Mouse (Mus musculus) layer of hippocampus, adult 8-10 months (tissue): ENCODE data around the gene P3h4. TPM values are rescaled to one million over a fixed set of nuclear protein-coding genes. Genes with fewer than 3 reads are reported as not detected.
A peak's percentile ranks its signal among the peaks of the same experiment; 100 is the strongest.

Source experiments
- DNase-seq, 2 experiments: peaks; one replicate each; pipeline ENCODE4 v3.0.0; 2022; ENCODE audit warnings: low spot score in 2 of 2
- total RNA-seq, 4 experiments: library from RNA; stranded (reverse); gene quantifications; 2 replicates each; pipeline ENCODE4 v1.2.4; 2022

Gene P3h4
- total RNA-seq = 10 to 100 TPM in 2 of 4 experiments, 1 to 10 TPM in 2; 9.3 to 12.4 (median 10.6) TPM

DNA sequence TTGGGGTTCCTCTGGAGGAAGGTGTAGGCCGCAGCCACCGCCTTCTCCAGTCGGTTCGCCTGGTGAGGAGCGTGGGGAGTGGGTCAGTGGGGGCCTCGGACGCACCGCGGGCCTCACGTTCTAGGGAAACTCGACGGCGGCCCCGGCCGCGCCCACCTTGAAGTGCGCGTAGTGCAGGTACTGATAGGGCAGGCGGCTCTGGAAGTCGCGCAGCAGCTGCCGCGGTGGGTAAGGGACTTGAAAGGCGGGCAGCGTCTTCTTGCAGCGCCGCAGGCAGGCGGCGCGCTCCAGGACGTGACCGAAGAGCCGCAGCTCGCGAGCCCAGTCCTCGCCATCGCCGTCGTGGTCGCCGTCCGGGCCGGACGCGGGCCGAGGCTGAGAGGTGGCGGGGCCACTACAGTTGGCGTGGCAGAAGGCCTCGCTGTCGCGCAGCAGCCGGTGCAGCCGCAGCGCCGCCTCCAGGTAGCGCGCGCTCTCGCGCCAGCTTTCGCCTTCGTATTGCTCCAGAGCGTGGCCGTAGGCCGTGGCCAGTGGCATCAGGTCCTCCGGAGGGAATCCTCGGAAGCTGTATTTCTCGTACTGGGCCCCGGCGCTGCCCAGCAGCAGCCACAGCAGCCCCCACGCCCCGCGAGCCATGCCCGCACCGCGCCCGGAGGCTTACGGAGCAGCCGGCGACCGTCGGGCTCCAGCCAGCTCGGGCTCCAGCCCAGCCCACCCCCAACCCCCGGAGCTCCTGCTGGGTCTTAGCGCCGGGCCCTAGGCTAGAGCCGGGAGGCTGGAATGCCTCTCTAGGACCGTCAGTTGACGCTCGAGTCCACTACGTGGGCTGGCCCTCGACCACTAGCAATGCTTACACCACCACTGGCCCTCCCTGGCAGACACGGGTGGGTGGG, at the start of gene P3h4:
TSS of gene P3h4 (minus strand) at position 816 of the 893 bp plus-strand sequence.
- peak in 1 of 2 experiments; percentile 74 for DNase-seq

DNA sequence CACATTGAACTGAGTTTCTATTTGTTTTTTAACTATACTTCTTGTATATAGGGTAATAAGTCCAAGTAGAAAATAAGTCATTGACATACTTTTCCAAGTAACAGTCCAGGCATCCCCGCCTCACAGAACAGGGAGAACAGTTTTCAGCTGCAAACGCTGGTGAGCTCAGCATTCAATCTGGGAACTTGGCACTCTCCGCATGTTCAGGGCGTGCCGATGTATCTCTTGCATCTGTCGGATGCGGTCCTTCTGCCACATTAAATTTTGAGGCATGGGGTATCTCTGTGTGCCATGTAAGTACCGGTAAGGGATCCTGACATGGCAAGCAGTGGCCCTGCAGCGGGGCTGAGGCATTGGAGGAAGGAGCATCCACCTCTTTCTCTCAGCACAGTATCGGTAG, 48.1 kb upstream of the P3h4 start:
- DNase-seq = peak; percentile 59 to 73

GRCm38 (mm10) chr11:100457711-100458110, 43.1 kb upstream of the P3h4 start:
- no peak for DNase-seq

DNA sequence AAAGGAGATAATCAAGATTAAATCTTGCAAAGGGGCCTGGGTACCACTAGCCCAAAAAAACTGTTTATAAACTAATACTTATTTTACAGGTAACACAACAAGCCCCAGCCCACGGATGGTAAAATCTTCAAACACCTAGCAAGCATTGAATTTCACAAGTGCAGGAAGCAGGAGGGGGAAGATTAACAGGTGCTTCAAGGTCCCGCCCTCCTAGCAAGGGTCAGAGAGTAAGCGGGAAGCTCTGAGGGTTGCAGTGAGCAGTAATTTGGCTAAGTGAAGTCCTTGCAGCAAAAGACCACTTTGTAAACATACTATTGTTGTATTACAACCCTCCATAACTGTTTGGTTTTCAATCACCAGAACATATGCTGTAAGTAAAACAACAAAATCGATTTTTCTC, 42.6 kb upstream of the P3h4 start:
- no peak for DNase-seq

DNA sequence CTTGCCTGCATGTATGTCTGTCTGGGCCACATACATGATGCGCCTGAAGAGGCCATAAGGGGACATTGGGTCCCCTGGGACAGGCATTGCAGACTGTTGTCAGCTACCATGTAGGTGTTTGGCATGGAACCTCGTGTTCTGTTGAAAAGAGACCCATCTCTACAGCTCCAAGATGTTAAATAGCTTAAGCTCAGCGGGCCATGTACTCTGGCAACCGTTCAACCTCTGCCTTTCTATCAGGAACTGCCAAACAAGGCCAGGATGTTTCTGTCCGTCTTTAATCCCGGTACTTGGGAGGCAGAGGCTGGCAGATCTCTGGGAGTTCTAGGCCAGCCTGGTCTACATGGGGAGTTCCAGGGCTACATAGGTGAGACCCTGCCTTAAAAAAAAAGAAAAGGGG, 28.0 kb upstream of the P3h4 start:
- no peak for DNase-seq

- no peak for DNase-seq
These were observed 27.2 kb upstream of the P3h4 start, which contains the start of the genes Nt5c3b and Klhl10 for GRCm38 (mm10) chr11:100441797-100442196. Gene Nt5c3b (minus strand): TSS chr11:100441808. Gene Klhl10 (plus strand): TSS chr11:100441917.

- peak; percentile 69 to 80 for DNase-seq
These were observed 26.3 kb upstream of the P3h4 start for GRCm38 (mm10) chr11:100440691-100441522.

DNA sequence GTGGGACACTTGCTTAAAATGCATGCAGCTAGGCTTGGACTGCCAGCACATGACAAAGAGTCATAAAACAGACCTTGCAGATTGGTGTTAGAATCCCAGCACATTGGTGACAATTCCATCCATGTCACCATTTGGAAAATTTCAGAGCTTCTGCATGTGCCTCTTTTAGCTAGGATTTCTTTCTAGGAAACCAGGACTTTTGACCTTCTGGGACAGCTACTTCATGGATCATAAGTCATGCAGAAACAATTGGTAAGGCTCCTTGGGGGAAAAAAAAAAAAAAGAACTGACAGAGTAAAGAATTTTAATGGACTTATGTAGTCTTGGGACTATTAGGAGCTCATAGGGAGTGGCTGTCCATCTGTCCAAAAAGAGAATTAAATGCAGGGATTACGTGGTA, 23.3 kb upstream of the P3h4 start:
- DNase-seq = no peak

DNA sequence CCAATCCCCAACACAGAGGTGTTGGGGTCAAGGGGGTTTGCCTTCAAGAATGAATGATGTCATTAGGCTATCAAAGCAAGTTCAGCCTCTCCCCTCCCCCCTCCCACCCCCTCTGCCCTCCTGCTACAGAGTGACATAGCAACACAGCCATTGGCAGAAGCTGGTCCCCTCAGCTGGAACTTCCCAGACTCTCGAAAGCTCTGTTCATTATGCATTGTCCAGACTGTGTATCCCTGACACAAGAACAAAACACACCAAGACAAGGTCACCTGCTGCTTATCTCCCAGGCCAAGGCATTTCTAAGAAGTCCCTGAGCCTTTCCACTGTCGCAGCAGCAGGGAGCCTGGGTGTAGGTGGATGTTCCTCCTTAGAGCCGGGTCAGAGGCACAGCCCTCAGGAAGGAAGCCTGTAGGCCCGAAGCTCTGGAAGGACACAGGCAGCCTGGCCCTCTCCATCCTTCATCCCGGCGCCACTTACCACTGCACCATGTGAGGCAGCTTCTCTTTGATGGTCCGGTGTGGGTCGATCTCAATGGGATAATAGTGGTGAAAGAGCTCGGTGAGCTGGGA, 21.1 kb upstream of the P3h4 start:
- DNase-seq = no peak

GRCm38 (mm10) chr11:100432002-100432401, 17.4 kb upstream of the P3h4 start:
- DNase-seq = no peak

DNA sequence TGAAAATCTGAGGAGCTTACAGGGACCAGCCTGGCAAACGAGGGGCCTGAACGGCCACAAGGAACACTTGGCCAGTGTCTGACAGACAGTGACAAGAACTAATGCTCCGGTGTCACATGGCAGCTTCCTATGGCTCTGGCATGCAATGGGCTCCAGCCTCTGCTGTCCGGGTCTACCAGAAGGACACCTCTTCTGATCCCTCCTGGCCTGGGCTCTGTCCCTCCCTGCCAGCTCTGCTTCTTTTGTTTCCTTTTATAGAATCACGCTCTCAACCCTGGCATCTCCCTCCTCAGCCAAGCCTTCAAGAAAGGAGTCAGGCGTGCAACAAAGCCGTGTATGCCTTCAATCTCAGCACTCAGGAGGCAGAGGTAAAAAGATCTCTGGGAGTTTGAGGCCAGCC, 15.4 kb upstream of the P3h4 start:
- no peak for DNase-seq

DNA sequence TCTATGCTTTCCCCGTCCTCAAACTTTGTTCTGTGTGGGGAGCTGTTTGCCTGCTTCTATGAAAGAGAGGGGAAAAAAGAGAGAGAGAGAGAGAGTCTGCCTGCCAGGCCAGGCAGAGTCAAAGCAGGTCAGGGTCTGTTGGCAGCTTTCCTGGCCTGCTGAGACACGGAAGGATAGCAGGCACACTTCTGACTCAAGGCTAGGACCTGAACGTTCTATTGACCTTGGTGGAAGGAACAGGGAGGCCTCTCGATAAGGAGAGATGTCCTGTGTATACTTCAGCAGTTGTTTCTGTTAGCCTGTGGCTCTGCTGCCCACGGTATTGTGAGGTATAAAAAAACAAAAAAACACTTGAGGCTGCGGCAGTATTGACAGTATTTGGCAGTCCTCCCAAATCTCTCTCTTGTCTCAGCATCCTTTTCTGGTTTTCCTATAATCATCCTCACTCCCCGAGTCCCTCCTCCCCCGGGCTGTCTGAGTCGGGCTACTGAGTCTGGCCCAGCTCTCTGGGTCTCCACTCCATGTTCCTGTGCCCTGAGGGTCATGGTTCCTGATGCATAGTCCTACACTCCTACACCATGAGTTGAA, 14.1 kb upstream of the P3h4 start:
- DNase-seq = no peak

DNA sequence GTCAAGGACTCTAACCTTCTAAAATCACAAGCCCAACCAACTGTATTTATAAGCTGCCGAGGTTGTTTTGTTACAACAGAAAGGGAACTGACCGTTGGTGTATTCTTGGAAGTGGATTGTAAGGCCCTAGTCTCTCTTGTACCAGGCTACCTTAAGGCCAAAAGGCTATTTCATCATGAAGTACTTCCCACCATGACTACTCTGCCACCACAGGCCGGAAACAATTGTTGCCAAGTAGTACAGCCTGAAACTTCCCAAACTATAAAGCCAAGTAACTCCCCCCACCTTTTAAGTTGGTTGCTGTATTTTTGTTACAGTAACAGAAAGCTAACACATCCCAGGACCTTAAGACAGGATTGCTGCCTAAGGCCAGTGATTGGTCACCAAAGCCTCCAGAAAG, 12.2 kb upstream of the P3h4 start:
- DNase-seq = no peak

DNA sequence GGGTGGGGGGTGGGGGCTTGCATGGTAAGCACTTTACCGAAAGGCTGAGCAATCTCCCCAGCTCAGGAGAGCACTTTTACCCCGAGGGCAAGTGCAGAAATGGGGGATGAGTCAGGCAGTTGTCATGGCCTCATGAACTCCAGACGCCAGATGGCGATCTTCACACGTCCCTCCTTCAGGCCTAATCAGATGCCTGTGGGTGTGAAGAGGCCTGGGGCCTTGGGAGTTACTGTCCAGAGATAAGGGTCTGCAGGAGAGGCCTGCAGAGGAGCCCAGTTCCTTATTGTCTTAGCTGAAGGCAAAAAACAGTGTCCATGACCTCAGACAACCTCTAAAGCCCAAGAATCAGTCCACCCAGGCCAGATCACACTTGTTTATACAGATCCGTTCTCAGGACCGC, 11.2 kb upstream of the P3h4 start:
- DNase-seq = peak in 1 of 2 experiments; percentile 76

- DNase-seq = no peak
These were observed 9.2 kb upstream of the P3h4 start for GRCm38 (mm10) chr11:100423836-100424235.

- no peak for DNase-seq
These were observed 6.9 kb upstream of the P3h4 start for GRCm38 (mm10) chr11:100421537-100421936.

DNA sequence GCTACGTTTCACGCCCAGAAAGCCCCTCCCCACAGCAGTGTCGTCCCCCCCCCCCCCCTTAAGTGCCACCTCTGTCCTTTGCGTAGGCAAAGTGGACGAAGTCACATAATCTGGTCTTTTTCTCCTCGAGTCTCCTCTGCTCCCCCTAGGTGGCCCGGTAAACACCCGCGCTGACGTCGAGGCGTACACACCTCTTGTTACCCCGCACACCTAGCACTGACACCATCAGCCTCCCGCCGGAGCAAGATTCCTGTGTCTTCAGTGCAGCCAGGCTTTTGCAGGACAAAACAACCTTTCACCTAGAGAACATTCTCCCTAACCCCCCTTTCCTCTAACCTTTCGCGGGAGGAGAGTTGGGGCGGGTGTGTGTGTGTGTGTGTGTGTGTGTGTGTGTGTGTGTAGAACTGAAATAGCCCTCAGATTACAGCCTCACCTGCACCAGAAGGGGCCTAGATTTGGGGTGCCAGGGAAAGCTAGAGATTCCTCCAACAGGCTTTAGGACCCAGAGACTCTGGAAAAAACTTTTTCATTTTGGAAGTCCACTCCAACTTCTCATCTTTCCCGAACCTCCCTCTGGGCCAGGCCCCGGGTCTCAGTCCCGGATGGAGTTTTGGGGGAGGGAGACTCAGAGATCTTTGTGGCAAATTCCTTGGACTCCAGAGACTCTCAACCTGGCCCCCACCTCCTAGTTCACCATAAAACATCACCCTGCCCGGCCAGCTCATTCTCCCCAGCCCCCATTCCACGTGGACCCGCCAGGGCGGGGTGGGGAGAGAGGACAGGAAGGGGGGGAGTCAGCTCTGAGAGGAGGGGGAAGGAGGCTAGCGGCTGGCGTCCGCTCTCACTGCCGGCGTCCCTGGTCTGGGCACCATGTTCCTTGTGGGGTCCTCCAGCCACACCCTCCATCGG, 532 bp upstream of the P3h4 start, which contains the start of gene Fkbp10:
TSS of gene Fkbp10 (plus strand) at position 784 of the 909 bp plus-strand sequence.
- no peak for DNase-seq

DNA sequence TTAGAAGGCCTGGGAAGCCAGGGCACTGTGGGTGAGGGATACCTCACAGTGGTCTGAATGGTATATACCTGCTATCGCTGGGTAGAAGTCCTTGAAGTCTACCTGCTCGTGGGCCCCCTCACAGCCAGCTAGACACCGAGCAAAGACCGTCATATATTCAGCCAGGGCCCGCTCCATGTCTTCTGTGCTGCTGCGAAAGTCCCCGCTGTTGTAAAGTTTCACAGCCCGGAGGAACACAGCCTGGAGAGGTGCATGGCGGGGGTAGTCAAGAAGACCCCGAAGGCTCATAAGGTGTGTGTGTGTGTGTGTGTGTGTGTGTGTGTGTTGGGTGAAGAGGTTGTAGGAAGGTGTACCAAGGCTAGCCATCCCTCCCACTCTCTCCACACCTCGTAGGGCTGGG, 1.1 kb downstream of the P3h4 start:
- no peak for DNase-seq

- no peak for DNase-seq
These were observed 2.9 kb downstream of the P3h4 start for GRCm38 (mm10) chr11:100411736-100412135.

- DNase-seq = no peak
These were observed 5.0 kb downstream of the P3h4 start for GRCm38 (mm10) chr11:100409686-100410085.
